Mouse (Mus musculus) layer of hippocampus, adult 8-10 months (tissue): Measurements from ENCODE around the gene Fam49a. TPM values are rescaled to one million over a fixed set of nuclear protein-coding genes. Genes with fewer than 3 reads are reported as not detected.
"Not testable (repeated sequence)": the region's sequence is repeated elsewhere in the genome, so short reads cannot be mapped to it uniquely, and the experiment has no call there.

Source experiments
- DNase-seq, 2 experiments: peaks; one replicate each; pipeline ENCODE4 v3.0.0; 2022; ENCODE audit warnings: low spot score in 2 of 2
- total RNA-seq, 4 experiments: library from RNA; stranded (reverse); gene quantifications; 2 replicates each; pipeline ENCODE4 v1.2.4; 2022

Gene Fam49a
- 100 to 1,000 TPM; 159 to 187 (median 169) TPM for total RNA-seq

DNA sequence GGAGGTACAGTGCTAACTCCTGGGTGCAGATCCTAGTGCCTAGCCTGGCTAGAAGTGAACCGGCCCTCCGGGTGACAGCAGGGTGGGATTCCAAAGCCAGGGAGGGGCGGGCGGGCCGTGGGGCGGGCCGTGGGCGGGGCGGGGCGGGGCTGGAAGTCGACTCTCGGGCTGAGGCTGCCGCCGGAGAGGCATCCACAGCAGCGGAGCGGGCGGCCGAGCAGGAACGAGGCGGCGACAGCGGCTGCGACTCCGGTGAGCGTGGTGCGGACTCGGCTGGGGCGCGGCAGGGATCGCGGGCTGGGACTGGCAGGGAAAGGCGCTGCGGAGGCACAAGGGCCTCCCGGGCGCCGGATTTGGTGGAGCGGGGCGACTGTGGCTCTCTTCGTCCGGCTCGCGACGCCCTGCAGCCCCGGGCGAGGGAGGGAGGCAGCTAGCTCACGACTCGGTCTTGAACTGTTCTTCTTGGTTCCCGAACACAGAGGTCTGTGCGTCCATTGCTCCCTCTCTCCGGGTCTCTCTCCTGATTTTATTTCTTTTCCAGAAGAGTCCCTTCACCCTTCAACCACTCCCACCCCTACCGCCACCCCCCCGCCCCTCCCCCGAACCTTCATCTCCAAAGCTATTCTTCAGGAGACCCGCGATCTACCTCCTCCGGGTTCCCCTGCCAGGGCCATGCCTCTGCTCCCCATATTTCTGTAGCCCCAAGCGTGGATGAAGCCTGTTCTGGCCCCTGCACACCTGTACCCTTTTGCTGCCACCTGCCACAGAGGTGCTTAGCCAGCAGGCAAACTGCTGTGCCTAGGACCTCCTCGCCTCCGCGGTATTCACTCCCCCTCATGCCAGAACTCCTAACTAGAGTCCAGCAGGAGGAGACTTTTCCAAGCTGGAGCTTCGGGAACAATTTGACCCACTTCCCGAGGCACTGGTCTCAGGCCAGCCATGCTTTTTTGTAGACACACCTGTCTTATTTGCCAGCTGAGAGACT lies at the start of gene Fam49a:
Fam49a (plus strand) TSS at position 153 of the 985 bp plus-strand sequence.
- peak in 1 of 2 experiments; percentile 65 for DNase-seq

DNA sequence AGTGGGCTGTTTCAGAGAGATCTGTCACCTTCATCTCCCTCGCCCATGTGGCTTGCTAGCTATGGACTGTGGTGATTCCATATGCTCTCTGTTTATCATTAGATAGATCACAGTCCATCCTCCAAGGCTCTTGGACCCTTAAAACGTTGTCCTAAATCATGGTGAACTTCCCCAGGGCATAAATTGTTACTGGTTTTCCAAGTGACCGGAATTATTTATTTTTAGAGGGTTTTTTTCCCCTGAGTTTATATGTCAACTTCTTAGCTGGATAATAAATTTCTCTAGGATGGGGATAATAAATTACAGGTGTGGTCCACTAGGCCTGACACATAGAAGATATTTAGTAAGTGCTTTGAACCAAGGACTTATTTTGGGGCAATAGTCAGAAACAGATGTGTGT lies 48.4 kb upstream of the Fam49a start:
- DNase-seq: no peak

DNA sequence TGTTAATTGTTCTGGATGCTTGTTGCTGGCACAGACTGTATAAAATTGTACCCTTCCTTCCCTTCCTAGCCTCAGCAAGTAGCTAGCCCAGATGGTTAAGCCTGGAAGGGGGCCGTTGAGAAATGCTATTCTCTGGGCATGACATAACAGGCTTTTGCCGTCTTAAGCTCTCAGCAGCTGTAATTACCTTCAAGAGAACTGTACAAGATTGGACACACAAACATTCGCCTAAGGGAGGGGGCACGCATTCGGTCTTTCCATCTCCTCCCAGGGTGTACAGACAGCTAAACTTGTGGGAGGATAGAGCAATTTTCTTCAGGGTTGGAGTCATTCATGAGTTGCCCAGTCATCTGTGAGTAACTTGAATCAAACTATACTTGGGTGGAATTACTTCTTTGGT lies 43.0 kb upstream of the Fam49a start:
- no peak for DNase-seq

DNA sequence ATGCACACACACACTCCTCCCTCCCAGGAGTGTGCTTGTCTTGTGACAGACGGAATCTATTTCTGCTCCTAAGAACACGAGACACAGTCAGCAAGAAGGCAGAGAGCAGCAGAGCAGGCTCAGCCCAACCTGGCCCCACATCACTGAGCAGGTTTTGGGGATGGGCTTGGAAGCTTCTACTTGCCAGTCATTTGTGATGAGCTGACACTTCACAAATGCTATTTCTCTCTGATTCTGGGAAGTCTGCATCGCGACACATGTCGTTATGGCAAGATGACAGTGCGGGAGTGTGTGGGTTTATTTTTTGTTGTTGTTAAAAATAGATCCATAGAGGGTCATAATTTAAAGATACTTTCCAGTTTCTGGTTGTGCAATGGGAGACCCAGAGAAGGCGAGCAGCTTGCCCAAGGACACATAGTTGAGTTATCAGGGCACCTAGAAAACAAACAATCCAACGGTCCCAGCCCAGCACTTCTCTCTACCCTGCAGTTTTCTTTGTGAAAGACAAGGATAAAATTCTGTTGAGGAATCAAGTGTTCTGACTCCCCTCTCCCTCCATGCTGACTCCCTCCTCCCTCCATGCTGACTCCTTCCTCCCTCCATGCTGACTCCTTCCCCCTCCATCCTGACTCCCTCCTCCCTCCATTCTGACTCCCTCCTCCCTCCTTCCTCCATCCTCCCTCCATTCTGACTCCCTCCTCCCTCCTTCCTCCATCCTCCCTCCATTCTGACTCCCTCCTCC lies 41.0 kb upstream of the Fam49a start:
- peak; percentile 68 to 86 for DNase-seq

DNA sequence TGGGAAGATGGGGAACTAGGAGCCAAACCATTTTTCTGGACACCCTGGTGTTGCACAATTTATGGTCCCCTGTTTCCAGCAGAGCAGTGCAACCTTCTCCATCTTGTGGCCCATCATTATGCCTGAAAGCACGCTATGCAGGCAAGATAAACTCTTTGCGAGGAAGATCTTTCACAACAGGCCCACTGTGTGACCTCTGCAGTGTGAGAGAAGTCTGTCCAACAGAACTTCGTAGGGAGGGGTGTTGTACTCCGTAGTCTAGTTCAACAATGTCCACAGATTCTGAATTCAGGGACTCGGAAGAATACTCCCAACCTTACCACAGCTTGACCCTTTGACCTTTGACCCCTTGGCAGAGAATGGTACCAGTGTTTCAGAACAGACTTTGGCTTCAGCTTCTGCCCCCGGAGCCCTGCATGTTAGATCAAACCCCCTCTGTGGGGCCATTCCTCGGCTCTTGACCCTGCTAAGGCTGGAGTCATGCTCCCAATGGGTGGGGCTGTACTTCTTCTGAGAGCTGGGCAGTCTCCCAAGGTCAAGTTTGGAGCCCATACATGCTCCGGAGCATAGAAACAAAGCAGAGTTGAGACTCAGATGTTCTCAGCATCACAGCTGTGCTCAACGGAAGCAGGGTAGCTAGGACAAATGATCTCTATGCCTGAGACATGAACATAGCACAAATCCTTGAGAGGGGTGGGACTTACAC lies 39.2 kb upstream of the Fam49a start:
- no peak for DNase-seq

DNA sequence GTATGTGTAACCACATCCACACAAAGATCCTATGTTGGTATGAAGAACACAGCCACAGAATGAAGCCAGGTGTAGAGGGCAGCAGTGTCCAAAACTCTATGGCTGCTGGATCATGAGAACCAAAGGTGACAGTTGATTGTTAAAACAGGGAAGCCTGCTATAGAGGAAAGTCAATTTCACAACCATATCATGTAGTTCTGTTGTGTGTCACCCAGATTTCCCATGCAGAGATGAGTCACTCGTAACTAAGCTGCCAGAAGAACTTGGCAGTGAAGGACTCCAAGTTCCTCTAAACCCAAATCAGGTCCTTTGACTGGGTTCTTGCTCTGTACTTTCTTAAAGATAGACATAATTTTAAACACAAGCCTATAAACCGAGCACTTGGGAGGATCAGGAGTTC lies 38.6 kb upstream of the Fam49a start:
- DNase-seq: no peak

DNA sequence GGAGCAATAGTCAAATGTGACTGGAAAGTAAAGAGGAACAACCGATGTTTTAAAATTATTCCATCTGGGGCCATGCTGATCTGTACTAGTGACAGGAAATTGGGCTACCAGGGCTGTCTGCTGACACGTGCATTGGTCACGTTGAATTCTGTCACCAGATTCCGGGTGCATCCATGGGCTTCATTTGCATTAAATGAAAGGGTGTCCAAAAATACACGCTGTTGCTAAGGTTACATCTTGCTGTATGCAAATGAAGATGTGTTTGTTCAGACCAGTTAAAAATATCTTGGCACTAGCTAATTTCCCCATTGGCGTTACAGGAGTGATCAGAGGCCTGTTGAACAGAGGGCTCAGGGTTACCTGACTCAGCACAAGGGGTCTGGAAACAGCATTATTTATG lies 36.2 kb upstream of the Fam49a start:
- peak; percentile 63 to 84 for DNase-seq

DNA sequence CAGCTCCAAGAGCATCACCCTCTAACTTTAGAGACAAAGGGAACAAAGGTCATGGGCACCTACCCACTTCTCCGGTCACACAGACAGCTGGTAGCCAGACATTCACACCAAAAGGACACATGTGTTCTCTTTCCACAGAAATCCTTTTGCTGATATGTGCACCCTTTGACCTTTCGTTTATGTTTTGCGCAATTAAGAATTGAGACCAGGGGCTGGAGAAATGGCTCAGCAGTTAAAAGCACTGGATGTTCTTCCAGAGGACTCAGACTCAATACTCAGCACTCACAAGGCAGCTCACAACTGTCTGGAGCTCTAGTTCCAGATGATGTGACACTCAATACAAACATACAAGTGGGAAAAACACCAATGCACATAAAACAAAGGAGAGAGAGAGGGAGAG lies 34.3 kb upstream of the Fam49a start:
- DNase-seq: no peak

DNA sequence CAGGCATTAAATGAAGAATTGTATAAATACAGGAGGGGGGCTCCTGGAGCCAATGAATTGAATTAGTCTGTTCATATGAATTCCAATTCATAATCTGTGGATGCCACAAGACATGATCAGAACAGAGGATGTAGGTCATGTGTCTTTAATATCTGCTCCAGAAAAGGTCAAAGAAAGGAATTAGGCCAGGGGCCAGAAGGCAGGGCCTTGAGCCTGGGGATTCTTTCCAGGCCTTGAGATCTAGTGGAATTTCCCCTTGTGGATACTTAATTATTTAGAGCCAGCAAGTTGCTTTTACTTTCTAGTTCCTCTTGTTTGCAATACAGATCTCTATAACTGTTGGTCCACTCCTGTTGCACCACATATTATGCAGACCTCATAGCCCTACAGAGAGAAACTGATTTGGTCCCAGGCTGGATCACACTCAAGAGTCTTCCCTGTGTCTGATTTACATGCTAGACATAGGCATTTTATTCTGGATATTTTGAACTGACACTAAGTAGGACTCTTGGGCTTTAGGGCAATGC lies 31.8 kb upstream of the Fam49a start:
- DNase-seq: no peak

DNA sequence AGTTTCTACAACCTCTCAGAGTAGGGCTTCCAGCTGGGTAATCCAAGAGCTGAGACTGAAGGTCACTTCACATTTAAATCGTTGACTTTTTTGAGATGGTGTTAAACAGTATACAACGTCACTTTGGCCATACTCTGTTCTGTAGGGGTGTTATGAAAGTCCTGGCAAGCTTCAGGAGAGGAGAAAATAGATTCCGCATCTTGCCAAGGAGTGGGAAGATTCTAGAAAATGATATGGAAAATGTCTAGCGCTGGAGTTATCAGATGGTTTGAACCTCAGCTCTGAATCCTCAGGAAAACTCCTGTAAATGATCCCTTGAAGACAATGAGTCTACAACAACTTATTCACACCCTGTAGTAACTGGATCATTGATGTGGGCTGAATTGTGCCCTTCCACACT lies 29.8 kb upstream of the Fam49a start:
- DNase-seq: no peak

DNA sequence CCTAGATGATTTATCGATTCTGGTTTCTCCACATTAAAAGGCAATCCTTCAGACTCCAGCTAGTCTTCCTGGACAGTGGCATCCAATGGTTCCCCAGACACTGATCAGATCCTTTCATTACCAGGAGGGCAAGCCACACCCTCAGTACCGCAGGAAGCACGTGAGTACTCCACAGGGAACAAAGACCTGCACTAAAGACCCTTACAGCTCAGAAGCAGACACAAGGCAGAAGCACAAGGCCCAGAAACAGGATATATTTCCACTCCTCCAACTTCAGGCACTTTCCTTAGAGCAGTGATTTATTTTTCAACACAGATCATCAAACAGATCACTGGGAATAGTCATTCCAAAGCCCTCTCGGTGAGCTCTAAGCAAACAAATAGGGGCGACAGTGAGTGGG lies 25.0 kb upstream of the Fam49a start:
- DNase-seq: no peak

DNA sequence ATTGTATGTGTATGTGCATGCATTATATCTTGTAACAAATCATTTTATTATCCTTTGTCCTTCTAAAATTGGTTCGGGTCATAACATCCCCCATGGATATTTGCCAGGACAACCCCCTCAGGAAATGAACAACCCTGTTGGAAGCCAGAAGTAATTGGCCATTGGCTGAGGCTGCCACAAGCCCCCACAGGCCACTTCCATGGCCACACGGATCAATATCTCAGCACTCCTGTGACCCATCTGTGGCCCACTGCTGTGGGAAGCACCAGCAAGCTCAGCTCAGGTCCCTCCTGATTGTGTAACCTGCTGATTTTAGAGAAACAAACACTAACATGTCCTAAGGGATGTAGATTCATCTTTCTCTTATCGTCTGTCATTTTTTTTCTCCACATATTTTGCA lies 22.4 kb upstream of the Fam49a start:
- no peak for DNase-seq

DNA sequence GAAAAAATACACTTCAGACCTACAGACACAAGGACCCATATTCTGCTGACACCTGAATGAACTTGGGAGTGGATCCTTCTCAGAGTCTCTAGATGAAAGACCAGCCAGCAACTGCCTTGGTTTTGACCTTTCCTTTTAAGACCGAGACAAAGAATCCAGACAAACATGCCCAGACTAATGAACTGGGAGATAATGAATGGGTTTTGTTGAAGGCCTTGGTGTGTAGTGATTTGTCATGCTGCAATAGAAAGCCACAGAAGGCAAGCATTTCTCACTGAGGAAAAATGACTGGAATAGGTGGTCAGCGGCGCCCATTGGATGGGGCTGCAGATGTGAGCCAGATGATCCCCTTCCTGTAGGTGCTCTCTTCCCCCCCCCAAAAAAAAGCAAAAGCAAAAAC lies 18.8 kb upstream of the Fam49a start:
- no peak for DNase-seq

DNA sequence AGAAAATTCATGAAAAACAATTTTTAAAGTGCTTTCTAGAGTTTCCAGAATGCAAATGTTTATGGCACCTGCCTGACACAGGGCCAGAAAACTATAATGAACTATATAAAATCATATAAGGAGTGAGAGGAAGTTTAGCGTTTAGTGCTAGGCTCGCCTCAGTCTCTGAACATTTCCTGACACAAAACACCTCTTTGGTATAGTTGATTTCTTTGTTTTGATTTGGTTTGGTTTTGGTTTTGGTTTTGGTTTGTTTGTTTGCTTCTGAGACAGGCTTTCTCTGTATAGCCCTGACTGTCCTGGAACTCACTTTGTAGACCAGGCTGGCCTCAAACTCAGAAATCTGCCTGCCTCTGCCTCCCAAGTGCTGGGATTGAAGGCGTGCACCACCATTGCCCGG lies 14.9 kb upstream of the Fam49a start:
- not testable (repeated sequence) for DNase-seq

DNA sequence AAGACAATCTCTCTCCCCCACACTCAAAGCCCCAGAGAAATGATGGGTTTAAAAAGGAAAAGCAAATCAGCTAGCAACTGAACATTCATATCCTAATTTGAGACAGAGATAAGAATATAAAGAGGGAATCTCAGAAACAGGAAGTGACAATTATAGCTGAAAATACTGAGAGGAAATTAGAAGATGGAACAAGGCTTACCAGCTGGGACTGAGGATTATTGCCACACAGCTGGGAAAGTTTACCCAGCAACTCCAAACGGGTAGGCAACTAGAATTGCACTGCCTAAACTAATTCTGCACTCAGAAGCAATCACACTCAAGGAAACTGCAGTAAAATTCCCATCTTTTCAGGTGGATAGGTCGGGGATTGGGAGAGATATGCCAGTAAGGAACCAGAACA lies 12.4 kb upstream of the Fam49a start:
- no peak for DNase-seq

DNA sequence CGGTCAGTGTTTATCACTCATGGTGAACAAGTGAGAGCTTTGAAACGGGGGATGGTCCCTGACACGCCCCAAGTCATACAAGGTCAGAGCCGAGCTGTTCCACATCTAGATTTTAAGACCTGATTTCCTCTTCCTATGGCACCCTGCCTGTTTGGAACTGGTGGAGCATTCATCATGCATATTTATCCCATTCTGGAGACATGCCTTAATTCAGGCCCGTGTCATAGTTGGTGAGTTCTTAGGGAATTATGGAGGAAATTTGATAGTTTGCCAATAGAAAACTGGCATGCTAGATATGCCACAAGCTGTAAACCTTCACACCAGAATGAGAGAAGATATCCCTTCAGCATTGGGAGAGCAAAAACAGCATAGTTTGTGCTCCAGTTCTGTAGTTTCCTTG lies 8.4 kb upstream of the Fam49a start:
- DNase-seq: no peak

DNA sequence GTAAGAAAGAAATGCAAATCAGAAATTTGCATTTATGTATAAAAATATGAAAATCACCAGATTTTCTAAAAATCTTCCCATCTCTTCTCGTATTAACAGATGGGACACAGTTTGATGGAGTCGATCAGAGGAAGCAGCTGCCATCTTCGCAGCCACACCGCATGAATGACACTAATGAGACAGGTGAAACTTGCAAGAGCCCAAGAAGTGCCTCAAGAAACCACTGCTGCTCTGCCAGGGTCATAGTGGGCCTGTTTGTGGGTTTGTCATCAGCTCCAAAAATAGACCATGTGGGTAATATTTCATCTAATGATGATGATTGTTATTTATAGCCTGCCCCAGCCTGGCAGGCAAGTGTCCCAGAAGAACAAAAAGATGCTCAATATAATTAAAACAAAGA lies 7.8 kb upstream of the Fam49a start:
- no peak for DNase-seq

DNA sequence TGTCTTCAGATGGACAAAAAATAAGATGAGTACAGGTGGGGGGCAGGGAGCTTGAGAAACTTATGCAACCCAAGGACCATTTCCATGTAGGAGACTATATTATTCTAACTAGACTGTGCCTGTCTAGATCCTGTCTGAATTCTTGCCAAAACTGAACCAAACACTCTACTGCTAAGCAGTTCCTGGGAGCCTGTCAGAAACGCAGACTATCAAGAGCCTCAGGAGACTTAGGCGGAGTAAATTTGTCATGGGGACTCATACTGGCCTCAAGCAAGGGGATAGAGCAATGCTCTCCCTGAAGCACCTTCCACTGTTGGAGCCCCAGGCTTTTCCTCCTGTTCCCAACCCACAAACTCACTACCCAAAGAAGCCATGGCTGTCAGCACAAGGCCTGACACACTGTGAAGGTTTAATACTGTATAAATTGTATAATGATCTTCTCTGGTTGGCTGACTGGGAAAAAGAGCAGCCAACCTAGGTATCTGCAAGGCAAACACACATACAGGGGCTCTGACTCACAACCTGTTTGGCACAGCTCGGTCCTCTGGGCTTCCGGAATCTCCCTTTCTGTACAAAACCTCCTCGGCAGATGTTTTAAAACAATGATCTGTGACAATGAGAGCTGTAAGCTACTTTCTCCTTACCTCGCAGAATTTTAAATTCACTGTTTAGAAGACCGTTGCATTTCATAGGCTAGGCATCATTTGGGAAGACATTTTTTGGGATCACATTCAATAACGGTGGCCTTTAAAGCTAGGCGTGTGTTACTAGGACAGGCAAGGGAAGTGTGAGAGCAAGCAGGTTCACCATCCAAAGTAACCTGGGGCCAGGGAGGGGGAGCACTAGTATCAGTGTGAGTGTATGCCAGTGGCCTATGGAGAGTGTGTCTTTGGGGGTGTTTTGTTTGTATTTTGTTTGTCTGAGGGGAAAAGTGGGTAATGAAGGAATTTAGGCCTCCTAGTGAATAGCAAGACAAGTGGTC lies 669 bp upstream of the Fam49a start:
- no peak for DNase-seq

DNA sequence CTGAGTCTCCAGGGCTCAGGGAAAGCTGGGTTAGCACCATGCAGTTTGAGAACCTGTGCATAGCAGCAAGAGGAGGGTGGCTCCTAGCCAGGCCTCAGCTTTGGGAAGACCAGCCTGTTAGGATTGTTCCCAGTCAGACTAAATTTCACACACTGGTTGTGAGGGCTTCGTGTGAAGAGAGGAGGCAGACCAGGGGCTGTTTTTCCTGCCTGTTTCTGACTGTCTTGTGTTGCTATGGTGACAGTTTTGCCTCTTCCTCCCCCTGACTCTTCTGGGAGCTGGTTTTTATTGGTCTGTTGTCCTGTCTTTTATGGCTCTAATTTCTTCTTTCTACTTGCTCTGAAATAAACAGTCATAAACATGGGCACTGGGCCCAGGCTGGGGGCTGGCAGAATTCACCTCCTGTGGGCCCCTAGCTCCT lies 1.4 kb downstream of the Fam49a start:
- DNase-seq: peak; percentile 60 to 75

DNA sequence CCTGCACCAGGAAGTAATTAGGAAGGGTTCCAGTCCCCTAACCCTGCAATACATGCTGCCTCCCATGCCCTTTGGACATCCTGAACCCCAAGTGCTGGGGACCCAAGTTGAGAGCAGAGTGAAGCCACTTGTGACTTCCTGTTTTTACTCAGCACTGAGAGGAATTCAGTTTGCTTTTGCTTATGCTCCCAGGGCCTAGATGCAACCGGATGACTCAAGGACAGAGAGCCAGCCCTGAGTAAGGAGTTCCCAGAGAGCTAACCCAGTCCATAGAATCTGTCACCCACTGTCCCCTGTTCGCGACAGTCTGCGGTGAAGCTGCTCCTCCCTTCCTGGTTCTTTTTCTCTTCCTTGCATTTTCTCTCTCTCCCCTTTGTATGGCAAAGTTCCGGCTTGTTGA lies 2.2 kb downstream of the Fam49a start:
- DNase-seq: no peak
